Mouse (Mus musculus): ENCODE data around the gene Tecpr1.

- TF ChIP-seq GATA1 (IDR thresholded peaks at IDR 0.05; ENCODE audit: borderline replicate concordance, low read length) = no peak
- no peak for TF ChIP-seq FLI1 (IDR thresholded peaks at IDR 0.05; ENCODE audit: low read length)
Measured at GRCm38 (mm10) chr5:144245592-144245991, 22.2 kb upstream of the Tecpr1 start.
